10 mouse cellular contexts compared by ENCODE assay signal in the genomic region with DNA sequence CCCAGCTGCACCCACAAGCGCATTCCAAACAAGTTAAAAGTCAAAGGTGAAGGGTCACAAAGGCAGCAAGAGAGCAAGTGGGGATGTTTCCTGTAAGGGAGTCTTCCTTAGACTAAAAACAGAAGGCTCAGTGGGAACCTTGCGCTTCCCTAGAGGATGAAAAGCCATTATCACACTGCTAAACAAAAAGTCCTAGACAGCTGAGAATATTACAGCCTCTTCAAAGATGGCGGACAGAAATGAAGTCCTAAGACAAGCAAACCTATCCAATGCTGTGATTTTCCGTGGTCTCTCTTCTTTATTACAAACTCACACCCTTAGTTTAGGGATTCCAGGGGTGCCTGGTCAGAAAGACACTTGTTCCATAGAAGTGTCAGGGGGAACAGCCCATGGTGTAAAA. TPM values are rescaled to one million over a fixed set of nuclear protein-coding genes. Genes with fewer than 3 reads are reported as not detected.
"Had no signal": no experiment of that assay in that cellular context is flagged by ENCODE, and none has a peak within 500 bp of the region (broad histone marks: within the 10 kb centered on the region; RNA-seq: fewer than 3 reads in every experiment).

A gene (minus strand): TSS at position 101 of the 400 bp plus-strand sequence.

RNA-seq across cellular contexts. Expression of the gene that starts here (rescaled TPM):
- total RNA-seq: layer of hippocampus, adult 2 months; layer of hippocampus, postnatal 25 days; left cerebral cortex, adult 18-20 months; left cerebral cortex, postnatal 25 days; megakaryocyte, adult 5-6 weeks had no signal
- polyA plus RNA-seq: limb, embryonic 10.5 days; macrophage; midbrain, embryonic 12.5 days; midbrain, embryonic 15.5 days; urinary bladder, adult 2 months had no signal
